Mouse (Mus musculus) forebrain, embryonic 11.5 days (tissue): ENCODE measurements around the gene Mast3. TPM values are rescaled to one million over a fixed set of nuclear protein-coding genes. Genes with fewer than 3 reads are reported as not detected.
A peak's percentile ranks its signal among the peaks of the same experiment; 100 is the strongest.

Source experiments
- ATAC-seq: fragments of 200-750 bp; cut with Nextera tagmentation; replicated peaks from 2 replicates; pipeline ENCODE4 v1.8.0; 2017; ENCODE audit warnings: moderate TSS enrichment; ENCODE audit not compliant: low FRiP score
- DNase-seq: peaks from one replicate; pipeline ENCODE4 v3.0.0-alpha.2; 2017; ENCODE audit warnings: low spot score
- H3K27ac ChIP-seq: fragments of 300-500 bp; sonication (generic); 2 replicates; pipeline ENCODE4 v1.5.1; 2014; ENCODE audit warnings: low read depth, low read length
- H3K27me3 ChIP-seq: fragments of 300-500 bp; sonication (generic); 2 replicates; pipeline ENCODE4 v1.6.1; 2014; ENCODE audit warnings: mild to moderate bottlenecking, low read length, mixed read lengths; ENCODE audit not compliant: control insufficient read depth, insufficient read depth
- H3K36me3 ChIP-seq: fragments of 300-500 bp; sonication (generic); 2 replicates; pipeline ENCODE4 v1.6.1; 2014; ENCODE audit warnings: mild to moderate bottlenecking, low read length, moderate library complexity, mixed read lengths; ENCODE audit not compliant: control insufficient read depth, insufficient read depth
- H3K4me1 ChIP-seq: fragments of 300-500 bp; sonication (generic); replicated peaks from 2 replicates; pipeline ENCODE4 v1.6.1; 2014; ENCODE audit warnings: low read length, mixed read lengths; ENCODE audit not compliant: control insufficient read depth, insufficient read depth
- H3K4me2 ChIP-seq: fragments of 300-500 bp; sonication (generic); 2 replicates; pipeline ENCODE4 v1.6.1; 2014; ENCODE audit warnings: low read depth, mild to moderate bottlenecking, low read length, moderate library complexity, mixed read lengths; ENCODE audit not compliant: severe bottlenecking
- H3K4me3 ChIP-seq: fragments of 300-500 bp; sonication (generic); 2 replicates; pipeline ENCODE4 v1.5.1; 2014; ENCODE audit warnings: low read depth, low read length
- H3K9ac ChIP-seq: fragments of 300-500 bp; sonication (generic); 2 replicates; pipeline ENCODE4 v1.6.1; 2014; ENCODE audit warnings: low read length
- H3K9me3 ChIP-seq: fragments of 300-500 bp; sonication (generic); 2 replicates; pipeline ENCODE4 v1.6.1; 2016; ENCODE audit warnings: low read length, mixed read lengths; ENCODE audit not compliant: control insufficient read depth
- WGBS: fragments of 180-500 bp; shearing (Covaris S2); extraction: QIAGEN DNeasy Blood & Tissue Kit; methylation state at CpG from one replicate; pipeline ENCODE4 v1.1.7; 2014; 5-methylcytosine and 5-hydroxymethylcytosine counted together
- polyA plus RNA-seq: library from polyadenylated mRNA; unstranded; fragments of >200 nt; fragmentation: Nextera tagmentation; extraction: Ambion mirVana; gene quantifications from 2 replicates; pipeline ENCODE4 v1.2.1, GENCODE M21; 2014

The Mast3 gene
- polyA plus RNA-seq, 1 experiment from 2014 or later: 15.9 TPM

DNA sequence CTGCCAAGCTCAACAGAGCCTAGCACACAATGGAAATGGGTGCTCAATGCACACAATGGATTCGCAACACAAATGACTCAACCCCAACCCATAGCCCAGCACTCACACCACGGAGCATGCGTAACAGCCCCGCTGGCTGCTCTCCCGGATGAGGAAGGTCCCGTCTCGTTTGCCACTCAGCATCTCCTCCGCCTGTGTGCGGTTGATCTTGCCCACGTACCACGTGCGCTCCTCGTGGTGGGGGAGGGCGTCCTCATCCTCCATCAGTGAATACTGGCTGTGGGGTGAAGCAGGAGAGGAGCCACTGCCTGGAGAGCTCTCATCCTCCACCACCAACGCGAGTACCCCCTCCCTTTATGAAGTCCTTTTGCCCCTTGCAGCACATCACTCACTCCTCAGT is 35.9 kb downstream of the Mast3 start:
- Histone ChIP-seq H3K27me3 (no peaks in the 10 kb centered on the region), H3K9me3 (no peaks in the 10 kb centered on the region), H3K4me3 (no peak overlapping the region), H3K4me2 (no peak overlapping the region), H3K4me1 (peaks cover 5% of the 10 kb centered on the region), H3K27ac (no peak overlapping the region), H3K36me3 (peaks cover 2% of the 10 kb centered on the region; the same call in 1 of the 2 replicates), H3K9ac (no peak overlapping the region)
- 85% methylated on average over 16 of the region's 16 CpGs for WGBS
- ATAC-seq (peak; percentile 6), DNase-seq (no peak)

DNA sequence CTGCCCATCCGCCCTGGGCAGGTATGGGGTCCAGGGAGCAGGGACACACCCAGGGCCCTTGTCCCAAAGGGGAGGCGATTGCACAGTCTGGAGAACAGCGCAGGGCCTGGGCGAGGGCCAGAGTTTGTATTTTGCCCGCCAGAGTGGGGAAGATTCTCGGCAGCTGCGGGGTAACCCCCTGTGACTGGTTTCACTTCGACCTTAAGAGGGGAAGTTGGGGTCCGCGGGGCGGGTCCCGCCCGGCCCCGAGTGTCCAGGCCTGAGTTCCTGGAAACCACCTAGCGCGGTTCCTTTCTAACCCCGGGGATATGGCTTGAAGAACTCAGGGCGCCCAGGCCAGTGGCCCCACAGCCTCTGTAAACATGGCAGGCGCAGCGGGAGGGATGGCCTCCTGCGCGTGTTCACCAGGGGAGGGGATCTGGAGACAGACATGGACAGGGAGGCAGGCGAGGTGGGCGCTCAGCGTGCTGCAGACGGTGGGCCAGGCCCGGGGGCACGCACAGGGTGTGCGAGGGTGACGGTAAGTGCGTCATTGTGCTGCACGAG is 36.5 kb downstream of the Mast3 start:
- H3K27ac ChIP-seq: no peak overlapping the region
- WGBS: 93% methylated on average over 32 of the region's 32 CpGs
- peaks cover 5% of the 10 kb centered on the region for H3K4me1 ChIP-seq
- no peak overlapping the region for H3K9ac ChIP-seq
- H3K9me3 ChIP-seq: no peaks in the 10 kb centered on the region
- no peak overlapping the region for H3K4me3 ChIP-seq
- peaks cover 2% of the 10 kb centered on the region; the same call in 1 of the 2 replicates for H3K36me3 ChIP-seq
- no peak for DNase-seq
- no peaks in the 10 kb centered on the region for H3K27me3 ChIP-seq
- H3K4me2 ChIP-seq: no peak overlapping the region
- ATAC-seq: no peak

GRCm38 (mm10) chr8:70767503-70767902 is 37.4 kb downstream of the Mast3 start:
- H3K36me3 ChIP-seq: peaks cover 2% of the 10 kb centered on the region; the same call in 1 of the 2 replicates
- no peak overlapping the region for H3K4me2 ChIP-seq
- no peak for DNase-seq
- no peak overlapping the region for H3K4me3 ChIP-seq
- H3K9me3 ChIP-seq: no peaks in the 10 kb centered on the region
- no peak for ATAC-seq
- 80% methylated on average over 6 of the region's 6 CpGs for WGBS
- no peak overlapping the region for H3K9ac ChIP-seq
- H3K27me3 ChIP-seq: no peaks in the 10 kb centered on the region
- peaks cover 5% of the 10 kb centered on the region for H3K4me1 ChIP-seq
- H3K27ac ChIP-seq: no peak overlapping the region

DNA sequence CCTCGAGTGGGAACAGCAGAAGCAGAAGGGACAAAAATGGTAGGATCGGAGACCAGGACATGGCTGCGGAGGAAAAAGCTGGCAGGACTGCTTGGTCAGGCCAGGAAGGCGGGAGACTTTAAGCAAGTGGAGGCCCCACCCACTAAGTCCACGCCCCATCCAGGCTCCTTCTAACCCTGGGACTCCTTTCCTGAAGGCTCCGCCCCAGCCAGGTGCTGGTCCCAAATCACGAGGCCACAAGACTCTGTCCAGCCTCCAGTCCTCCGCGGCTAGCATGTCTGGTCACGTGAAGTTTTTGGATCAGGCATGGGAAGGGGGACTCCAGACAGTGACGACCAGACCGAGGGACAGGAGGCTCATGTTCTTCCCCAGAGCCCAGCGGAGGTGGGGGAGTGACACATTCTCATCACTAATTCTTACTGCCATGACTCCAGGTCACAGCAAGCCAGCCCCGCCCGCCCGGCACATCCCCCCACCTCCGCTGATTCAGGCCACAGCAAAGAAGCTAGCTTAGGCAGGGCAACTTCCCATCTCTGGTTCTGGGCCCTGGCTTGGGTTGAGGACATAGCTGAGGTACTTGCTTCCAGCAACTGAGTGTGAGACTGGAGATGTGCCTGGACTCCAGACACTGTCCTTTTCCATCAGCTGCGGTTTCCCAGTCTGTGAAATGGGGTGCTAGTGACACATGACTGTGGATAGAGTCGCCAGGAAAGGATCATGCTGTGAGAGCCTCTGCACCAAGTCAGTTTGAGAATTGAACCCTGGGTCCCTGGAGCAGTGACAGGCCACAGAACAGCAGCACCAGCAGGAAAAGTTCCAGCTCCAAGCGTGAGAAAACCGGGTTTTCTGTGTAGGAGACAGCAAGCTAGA is 38.0 kb downstream of the Mast3 start:
- DNase-seq (peak; percentile 73), ATAC-seq (peak; percentile 17; the same call in 1 of the 2 replicates)
- Histone ChIP-seq H3K36me3 (peaks cover 2% of the 10 kb centered on the region; the same call in 1 of the 2 replicates), H3K4me1 (peaks cover 5% of the 10 kb centered on the region), H3K27ac (no peak overlapping the region), H3K27me3 (no peaks in the 10 kb centered on the region), H3K4me3 (peak overlapping the region; percentile 17), H3K9ac (peak overlapping the region; percentile 40), H3K4me2 (peak overlapping the region; percentile 46), H3K9me3 (no peaks in the 10 kb centered on the region)
- 8% methylated on average over 21 of the region's 21 CpGs for WGBS

- peaks cover 2% of the 10 kb centered on the region; the same call in 1 of the 2 replicates for H3K36me3 ChIP-seq
- WGBS: 3% methylated on average over 34 of the region's 34 CpGs
- no peaks in the 10 kb centered on the region for H3K9me3 ChIP-seq
- H3K4me1 ChIP-seq: peaks cover 7% of the 10 kb centered on the region
- no peaks in the 10 kb centered on the region for H3K27me3 ChIP-seq
- DNase-seq (no peak), ATAC-seq (no peak)
- peak overlapping the region; percentile 40 for H3K9ac ChIP-seq
- H3K4me3 ChIP-seq: peak overlapping the region; percentile 17
- no peak overlapping the region for H3K27ac ChIP-seq
- peak overlapping the region; percentile 46 for H3K4me2 ChIP-seq
These were observed 38.9 kb downstream of the Mast3 start for GRCm38 (mm10) chr8:70765838-70766570.

GRCm38 (mm10) chr8:70765329-70765728 is 39.5 kb downstream of the Mast3 start:
- ATAC-seq: no peak
- DNase-seq: no peak
- Histone ChIP-seq H3K9me3 (no peaks in the 10 kb centered on the region), H3K4me1 (peaks cover 8% of the 10 kb centered on the region), H3K27me3 (no peaks in the 10 kb centered on the region), H3K4me3 (no peak overlapping the region), H3K27ac (no peak overlapping the region), H3K36me3 (no peaks in the 10 kb centered on the region; the same call in 1 of the 2 replicates), H3K9ac (no peak overlapping the region), H3K4me2 (peak overlapping the region; percentile 46)
- WGBS: 80% methylated on average over 9 of the region's 9 CpGs

- no peaks in the 10 kb centered on the region for H3K9me3 ChIP-seq
- no peaks in the 10 kb centered on the region; the same call in 1 of the 2 replicates for H3K36me3 ChIP-seq
- no peak overlapping the region for H3K4me3 ChIP-seq
- H3K9ac ChIP-seq: no peak overlapping the region
- peaks cover 12% of the 10 kb centered on the region for H3K4me1 ChIP-seq
- no peak overlapping the region for H3K4me2 ChIP-seq
- ATAC-seq: no peak
- no peak overlapping the region for H3K27ac ChIP-seq
- no peaks in the 10 kb centered on the region for H3K27me3 ChIP-seq
- 93% methylated on average over 13 of the region's 13 CpGs for WGBS
- DNase-seq: no peak
These were observed 40.2 kb downstream of the Mast3 start for GRCm38 (mm10) chr8:70764676-70765075.

DNA sequence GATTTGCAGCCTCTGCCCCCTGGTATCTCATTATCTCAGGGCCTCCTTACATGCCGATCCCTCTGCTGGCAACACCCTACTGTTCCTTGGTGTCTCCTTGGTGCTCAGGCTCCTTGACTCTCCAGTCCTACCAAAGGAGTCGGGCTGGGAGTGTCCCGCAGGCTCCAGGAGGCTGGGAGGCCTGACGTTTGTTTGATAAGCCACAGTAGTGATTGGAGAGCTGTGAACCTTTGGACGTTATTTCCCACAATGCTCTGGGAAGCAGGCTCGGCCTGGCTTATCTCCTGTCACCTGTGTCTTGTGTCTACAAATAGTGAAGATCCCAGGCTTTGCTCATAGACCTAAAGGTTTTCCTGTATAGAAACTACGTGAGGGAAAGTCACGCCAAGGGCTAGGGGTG is 40.8 kb downstream of the Mast3 start:
- 85% methylated on average over 8 of the region's 8 CpGs for WGBS
- peaks cover 12% of the 10 kb centered on the region for H3K4me1 ChIP-seq

More for the DNA sequence above, 40.8 kb downstream of the Mast3 start:
- no peak overlapping the region for H3K4me2 ChIP-seq
- no peak for DNase-seq
- H3K27me3 ChIP-seq: no peaks in the 10 kb centered on the region
- no peak overlapping the region for H3K27ac ChIP-seq
- ATAC-seq: no peak
- no peak overlapping the region for H3K9ac ChIP-seq
- H3K9me3 ChIP-seq: no peaks in the 10 kb centered on the region
- H3K36me3 ChIP-seq: no peaks in the 10 kb centered on the region; the same call in 1 of the 2 replicates
- no peak overlapping the region for H3K4me3 ChIP-seq
